Mouse (Mus musculus) urinary bladder, postnatal 14 days (tissue): Measurements from ENCODE around the gene Irf1.
A peak's percentile ranks its signal among the peaks of the same experiment; 100 is the strongest.
"Not testable (repeated sequence)": the region's sequence is repeated elsewhere in the genome, so short reads cannot be mapped to it uniquely, and the experiment has no call there.

Experiments
- DNase-seq: peaks from one replicate; pipeline ENCODE4 v3.0.0; 2021; ENCODE audit warnings: low spot score

Irf1 gene

DNA sequence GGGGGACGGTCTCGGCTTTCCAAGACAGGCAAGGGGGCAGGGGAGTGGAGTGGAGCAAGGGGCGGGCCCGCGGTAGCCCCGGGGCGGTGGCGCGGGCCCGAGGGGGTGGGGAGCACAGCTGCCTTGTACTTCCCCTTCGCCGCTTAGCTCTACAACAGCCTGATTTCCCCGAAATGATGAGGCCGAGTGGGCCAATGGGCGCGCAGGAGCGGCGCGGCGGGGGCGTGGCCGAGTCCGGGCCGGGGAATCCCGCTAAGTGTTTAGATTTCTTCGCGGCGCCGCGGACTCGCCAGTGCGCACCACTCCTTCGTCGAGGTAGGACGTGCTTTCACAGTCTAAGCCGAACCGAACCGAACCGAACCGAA is at the start of gene Irf1:
TSS of gene Irf1 (plus strand) at position 255 of the 365 bp plus-strand sequence.
- peak; percentile 94 for DNase-seq

DNA sequence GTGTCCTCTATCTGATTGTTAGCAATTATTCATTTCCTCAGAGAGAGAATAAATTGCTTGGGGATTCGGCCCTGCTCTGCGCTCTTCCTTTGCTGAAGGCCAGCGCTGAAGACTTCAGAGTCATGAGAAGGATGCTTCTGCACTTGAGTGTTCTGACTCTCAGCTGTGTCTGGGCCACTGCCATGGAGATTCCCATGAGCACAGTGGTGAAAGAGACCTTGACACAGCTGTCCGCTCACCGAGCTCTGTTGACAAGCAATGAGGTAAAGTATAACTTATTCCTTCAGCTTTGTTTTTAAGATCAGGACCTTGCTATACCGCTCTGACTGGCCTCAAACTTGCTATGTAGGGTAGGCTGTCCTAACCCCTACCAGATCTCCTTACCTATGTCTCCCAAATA is 49.1 kb upstream of the Irf1 start, which contains the start of gene Il5:
TSS of gene Il5 (plus strand) at position 80 of the 400 bp plus-strand sequence.
- no peak for DNase-seq

DNA sequence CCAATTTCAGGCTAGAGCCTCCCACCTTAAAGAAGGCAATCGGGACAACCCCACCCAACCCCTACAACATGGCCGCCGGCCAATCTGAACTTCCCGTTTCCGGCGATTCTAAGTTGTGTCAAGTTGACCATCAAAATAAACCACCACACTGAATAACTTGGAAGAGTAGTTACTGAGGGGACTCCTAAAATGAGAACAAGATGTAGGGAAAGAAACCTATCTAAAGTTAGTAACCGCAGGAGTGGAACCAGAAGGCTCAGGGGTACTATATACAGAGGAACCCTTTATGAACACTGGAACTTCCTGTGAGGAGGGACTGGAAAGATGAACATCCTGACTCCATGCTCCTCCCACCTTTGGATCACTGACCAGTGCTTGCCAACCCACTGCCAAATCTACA is 38.4 kb upstream of the Irf1 start:
- no peak for DNase-seq

DNA sequence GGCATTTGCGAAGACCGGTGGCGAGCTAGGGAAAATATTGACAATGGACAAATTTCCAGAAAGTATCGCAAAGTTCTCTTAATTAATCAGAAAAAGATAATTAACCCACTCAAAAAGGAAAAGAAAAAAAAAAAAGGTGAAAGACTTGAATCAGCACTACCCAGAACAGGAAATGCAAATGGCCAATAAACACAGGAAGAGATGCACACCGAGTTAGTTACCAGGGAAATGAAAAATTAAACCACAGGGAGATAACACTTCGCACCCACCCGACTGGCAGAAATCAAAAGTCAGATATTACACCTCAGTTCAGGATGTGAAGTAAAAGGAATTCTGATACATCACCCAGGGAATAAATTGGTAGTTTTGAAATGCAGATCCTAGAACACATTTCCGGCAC is 37.6 kb upstream of the Irf1 start:
- no peak for DNase-seq

DNA sequence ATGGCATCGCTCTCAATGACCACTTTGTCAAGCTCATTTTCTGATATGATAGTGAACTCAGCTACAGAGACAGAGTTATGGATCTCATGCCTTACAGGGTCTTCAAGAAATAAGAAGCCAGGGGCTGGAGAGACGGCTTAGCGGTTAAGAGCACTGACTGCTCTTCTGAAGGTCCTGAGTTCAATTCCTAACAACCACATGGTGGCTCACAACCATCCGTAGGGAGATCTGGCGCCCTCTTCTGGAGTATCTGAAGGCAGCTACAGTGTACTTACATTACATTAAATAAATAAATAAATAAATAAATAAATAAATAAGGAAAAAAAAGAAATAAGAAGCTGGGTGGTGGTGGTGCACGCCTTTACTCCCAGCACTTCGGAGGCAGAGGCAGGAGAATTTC is 36.0 kb upstream of the Irf1 start:
- DNase-seq, result no peak

DNA sequence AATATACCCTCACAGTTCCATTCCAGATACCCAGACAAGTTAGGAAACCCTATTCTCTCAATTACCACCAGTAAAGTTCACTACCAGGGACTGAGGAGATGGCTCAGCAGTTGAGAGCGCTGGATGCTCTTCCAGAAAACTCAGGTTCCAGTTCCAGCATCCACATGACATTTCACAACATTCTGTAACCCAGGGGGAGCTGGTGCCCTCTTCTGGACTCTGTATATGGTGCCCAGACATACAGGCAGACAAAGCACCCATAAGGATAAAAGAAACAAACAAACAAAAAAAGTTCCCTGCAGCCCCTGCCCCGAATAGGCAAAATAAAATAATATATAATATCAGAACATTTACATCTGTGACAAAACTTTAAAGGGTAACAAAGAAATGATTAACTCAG is 35.4 kb upstream of the Irf1 start:
- no peak for DNase-seq

DNA sequence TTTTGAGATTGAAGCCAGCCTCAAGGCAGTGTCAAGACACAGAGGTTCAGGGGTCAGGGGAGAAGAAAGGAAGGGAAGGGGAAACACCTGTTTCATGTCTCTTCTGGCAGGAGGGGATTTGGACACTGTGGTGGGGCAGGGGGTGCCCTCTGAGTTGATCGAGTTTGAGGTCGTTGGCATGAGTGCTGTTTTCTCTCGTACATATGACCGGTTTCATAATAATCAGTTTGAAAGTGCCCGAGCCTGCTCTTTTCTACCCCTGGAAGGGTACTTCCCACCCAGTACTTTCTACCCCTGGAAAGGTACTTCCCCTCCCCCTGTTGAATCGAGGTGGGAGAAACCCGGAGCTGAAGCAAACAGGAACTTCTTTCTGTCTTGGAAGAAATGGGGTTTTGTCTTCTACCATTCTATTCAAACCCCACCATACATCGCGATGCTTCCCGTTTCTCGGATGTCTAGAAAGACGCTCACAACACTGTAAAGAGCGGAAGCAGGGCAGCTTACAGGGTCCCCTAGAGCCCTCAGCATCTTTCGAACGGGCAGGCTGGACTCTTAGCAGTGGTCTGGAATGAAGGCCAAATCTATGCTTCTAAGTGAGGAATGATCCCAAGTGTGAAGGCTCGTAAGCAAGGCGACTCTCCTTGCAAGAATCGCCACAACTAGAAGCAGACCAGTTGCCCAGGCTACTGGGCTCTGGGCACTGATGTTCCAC is 34.7 kb upstream of the Irf1 start:
- DNase-seq, result no peak

DNA sequence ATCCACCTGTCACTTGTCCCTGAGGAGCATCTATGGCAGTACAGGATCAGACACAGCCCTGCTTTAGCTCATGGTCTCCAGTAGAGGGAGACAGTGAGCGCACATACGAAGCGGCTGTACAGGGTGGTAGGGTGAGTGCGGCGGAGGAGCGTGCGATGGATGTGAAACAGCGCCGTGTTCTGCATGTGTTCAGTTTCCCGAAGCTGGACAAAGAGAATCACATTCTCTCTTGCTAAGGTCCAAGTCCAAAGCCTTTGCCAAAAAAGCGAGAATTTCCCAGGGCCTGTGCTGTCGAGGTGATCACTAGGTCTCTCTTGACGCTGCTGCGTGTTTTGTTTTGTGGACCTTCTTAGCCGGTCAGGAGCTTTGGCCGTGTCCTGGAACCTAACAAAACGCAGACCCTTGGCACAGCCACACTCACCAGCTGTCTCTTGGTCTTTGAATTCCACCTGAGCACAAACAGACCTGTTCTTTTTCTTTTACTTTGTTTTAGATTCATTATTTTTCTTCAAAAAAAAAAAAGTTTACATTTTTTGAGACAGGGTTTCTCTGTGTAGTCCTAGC is 34.0 kb upstream of the Irf1 start:
- peak; percentile 65 for DNase-seq

DNA sequence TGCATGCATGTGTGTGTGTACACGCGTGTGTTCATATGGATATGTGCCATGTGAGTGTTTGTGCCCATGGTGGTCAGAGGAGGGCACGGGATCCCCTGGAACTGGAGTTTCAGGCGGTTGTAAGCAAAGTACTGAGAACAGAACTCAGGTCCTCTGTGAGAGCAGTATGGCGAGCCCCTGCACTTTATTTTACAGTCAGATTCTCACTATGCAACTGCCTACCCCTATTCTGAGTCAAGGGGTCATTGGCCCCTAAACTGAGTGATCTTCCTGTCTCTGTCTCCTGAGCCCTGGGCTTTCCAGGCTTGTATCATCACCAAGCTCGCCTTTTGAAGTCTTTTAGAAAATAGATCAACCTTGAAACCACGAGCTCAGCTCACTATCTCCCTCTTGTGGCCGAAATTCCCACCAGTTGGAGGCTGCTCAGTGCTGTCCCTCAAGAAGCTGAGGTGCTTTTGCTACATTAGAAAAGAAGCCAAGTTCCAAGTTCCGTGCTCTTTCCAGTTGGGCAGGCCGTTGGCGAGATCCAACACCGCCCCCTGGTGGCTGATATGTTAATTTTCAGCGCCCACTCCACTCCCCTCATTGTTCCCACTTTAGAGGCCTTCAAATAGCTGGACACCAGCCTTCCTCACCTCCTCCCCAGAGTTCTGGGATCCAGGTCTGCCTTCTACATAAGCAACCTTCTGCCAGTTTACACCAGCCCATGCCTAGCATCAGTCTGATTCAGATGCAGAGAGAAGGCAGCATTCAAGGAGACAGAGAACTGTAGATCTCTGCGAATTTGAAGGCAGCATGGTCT is 32.8 kb upstream of the Irf1 start:
- DNase-seq, result peak; percentile 83

DNA sequence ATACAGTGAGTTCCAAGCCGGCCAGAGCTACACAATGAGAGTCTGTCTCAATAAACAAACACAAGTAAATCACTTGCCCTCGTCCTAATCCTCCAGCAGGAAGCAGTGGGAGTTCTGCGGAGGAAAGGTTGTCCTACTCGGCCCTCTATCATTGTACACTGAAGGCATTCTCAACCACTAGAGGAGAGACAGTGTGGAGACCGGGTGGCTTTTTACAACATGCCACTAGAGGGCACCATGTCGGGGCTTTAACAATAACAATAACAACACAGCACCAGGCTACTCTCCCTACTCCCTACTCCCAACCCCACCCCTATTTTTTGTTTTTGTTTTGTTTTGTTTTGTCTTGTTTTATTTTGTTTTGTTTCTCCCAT is 32.3 kb upstream of the Irf1 start:
- peak; percentile 61 for DNase-seq

DNA sequence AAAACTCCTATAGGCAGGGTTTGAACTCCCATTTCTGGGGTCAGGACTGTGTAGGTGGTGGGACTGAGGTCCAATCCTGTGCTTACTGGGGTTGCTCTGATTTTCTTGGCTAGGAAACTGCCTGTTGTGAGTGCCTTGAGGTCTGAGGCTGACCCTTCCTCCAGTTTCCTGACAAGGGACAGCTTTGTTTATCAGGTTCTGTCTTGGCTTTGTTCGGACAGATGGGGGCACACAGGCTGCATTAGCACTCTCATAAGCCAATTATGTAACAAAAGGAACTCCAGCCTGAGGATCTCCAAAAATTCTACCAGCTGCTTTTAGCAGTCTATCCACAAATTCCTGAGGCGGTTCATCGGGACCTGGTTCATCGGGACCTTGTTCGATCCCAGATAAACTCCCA is 27.5 kb upstream of the Irf1 start:
- DNase-seq, result no peak

DNA sequence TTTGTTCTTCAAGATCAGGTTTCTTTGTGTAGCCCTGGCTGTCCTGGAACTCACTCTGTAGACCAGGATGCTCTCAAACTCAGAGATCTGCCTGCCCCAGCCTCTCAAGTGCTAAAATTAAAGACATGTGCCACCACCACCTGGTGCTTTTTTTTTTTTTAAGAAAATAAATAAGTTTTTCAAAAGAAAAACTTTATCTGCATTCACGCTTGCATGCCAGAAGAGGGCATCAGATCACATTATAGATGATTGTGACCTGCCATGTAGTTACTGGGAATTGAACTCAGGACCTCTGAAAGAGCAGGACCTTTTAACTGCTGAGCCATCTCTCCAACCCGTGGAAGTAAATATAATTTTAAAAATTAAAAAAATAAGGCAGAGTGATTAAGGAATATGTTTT is 24.6 kb upstream of the Irf1 start:
- DNase-seq, result no peak

DNA sequence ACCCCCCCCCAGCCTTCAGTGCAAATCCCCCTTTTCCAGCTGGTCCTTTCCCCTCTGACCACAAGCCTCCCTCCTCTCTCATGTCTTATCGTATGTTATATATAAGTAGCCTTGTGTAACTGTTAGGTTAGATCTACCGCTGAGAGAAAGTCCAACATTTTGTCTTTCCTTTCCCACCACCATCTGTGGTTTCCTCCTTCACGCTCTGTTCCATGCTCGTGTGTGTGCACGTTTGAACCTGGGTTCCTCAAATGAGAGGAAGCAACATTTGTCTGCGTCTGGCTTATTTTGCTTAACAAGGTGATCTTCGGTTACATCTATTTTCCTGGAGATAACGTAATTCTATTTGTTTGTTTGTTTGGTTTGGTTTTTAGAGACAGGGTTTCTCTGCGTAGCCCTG is 21.8 kb upstream of the Irf1 start:
- no peak for DNase-seq

DNA sequence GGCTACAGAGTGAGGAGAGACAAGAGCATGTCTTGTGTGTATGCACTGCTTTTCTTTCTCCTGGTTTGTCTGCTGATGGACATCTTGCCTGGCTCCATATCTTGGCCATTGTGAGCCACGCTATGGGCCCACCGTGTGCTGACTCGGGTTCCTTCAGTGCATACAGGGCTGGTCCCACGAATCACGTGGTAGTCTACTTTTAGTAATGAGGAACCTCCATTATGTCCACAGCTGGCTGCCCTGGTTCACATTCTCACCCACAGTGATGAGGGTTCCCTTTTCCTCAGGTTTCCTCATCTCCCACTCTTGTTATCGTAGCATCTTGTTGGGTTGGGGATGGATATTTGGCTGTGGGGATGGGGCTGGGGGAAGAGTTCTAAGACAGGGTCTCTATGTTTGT is 21.2 kb upstream of the Irf1 start:
- no peak for DNase-seq

DNA sequence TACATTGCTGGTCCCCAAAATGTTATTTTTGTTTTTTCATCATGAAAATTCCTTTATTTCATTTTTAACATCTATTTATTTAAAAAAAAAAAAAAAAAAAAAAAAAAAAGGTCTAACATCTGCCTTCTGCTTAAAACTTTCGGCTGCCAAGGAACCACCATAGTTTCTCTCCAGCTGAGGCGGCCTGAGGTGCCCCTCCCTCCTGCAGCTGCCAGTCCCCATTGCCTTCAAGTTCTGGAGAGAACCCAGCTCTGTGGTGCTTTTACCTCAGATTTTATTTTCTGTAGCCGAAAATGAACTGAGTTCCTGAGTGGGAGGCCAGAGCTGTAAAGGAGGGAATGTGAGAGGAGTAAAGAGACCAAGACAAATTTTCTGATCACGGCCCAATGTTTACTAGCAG is 20.5 kb upstream of the Irf1 start:
- no peak for DNase-seq

DNA sequence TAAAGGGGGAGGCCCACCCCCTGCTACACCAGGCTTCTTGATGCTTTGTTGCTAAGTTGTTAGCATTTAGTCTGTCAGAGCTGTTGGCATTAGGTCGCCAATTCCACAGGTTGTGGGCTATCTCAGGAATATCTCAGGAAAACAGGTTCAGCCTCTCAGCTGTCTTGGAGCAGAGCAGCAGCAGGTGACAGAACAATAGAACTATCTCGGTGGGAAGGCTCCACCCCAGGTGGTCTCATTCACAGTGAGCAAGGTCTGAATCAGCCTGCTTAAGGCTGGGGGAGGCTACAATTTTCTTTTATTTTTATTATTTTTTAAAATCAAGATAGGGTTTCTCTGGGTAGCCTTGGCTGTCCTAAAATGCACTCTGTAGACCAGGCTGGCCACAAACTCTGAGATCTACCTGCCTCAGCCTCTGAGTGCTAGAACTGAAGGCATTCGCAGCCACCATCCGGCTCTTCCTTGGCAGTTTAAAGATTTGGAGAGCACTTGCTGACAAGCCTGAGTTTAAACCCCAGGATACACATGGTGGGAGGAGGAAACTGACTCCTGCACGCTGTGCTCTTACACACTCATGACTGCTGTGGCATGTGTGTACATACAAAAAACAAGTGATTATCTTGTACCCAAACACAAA is 20.0 kb upstream of the Irf1 start:
- no peak for DNase-seq

DNA sequence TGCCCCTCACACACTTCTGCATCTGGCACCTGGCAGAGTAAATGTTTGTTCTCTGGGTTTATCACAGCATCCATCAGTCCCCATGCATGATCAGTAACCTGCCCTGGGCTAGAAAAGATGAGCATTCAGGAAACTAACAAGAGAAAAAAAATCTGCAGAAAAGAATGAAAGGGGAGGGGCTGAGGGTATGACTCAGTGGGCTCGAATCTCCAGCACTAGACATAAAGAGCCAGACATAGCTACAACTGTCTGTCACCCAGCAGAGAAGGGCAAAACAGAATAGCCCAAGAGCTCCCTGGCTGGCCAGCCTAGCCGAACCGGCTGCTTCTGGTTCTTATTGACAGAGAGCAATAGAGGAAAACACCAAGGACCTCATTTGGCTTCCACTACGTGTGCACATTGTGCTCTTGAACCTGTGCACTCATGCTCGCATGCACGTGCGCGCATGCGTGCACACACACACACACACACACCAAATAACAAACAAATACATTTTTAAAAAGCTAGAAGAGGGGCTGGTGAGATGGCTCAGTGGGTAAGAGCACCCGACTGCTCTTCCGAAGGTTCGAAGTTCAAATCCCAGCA is 14.7 kb upstream of the Irf1 start:
- no peak for DNase-seq

DNA sequence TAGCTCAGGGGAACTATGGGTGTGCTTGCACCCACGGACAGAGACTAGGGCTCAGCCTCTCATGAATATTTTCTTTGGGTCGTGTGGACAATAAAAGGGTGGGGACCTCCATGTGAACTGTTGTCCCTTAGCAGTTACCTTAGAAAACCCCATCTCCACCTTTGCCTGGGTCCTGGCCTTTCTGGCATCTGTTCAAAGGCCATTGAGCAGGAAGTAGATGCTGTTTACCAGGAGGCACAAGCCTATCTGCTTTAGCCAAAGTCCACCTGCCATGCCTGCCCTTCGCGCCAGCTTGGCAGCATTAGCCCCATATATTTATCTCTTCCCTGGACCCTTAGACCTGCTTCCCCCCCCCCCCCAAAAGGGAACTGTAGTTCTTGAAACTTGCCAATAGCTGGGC is 12.2 kb upstream of the Irf1 start:
- DNase-seq, result no peak

DNA sequence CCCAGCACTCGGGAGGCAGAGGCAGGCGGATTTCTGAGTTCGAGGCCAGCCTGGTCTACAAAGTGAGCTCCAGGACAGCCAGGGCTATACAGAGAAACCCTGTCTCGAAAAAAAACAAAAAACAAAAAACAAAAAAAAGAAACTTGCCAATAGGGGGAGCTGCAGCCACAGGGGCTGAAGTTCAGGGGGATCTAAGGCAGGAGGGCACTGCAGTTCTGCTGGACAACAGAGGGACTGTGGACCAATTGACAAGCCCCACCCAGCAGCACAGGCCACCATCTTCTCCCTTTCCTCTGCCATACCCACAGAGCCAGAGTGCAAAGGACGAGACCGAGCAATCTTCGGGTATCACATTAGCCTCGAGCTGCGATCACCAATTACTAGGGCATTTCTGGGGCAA is 11.8 kb upstream of the Irf1 start:
- not testable (repeated sequence) for DNase-seq

DNA sequence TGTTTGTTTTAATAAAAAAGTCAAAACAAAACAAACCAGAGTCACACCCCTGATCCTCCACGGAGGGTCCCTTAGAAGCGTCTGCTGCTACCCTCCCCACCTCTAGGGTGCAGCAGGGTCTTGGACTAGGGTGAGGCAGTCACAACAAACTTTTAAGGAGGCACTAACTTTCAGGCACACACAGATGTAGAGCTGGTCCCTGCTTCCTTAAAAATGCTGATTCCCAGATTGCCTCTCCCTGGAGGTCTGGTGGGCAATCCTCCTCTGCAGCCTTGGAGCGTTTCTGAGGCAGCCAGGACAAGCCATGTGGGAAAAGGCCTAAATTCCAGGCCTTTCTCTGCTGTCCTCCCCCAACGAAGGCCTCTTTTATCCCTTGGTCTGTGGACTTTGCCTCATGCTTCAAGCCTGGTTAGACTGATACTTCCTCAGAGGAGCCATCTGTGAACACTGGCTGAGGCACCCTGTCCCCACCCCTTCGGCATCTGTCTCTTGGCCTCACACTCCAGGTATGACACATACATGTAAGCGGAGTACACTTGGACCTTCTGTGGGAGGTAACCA is 10.9 kb upstream of the Irf1 start:
- DNase-seq, result no peak

DNA sequence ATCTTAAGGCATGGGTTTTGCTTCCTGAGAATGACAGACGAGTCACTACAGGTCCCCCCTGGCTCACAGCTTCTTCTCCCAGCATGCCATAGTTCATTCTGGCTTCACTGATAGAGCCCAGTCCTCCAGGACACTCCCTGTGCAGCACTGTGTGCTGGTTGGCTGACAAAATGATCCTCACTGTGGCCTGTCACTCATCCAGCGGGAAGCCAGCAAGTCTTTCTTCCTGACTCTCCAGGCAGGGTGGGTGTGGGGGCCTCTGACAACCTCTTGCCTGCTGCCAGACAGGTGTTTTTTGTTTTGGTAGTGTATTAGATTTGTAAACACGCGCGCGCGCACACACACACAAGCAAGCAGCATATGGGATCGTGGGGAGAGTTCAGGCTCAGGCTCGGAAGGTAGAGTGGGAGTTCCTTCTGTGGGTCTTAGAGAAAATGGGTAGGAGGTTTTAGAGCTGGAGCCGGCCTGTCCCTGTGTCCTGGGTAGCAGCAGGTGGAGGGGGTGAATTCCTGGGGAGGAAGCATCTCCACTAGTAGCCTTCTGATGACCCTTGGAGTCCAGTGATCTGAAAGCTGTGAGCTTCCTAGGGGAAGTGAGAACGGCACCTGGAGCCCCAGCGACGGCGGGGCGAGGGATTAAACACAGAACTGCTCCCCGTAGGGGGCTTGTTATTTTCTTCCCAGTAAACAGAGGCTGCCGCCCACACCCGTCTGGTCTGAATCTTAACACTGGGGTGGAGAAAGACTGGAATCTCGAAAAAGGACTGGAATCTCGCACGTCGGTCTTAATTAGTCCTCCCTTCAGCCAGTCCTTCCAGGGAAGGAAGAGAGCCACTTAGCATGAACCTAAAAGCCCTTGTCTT is 10.0 kb upstream of the Irf1 start:
- no peak for DNase-seq
